Mouse (Mus musculus): ENCODE results near the gene Senp7.

DNA sequence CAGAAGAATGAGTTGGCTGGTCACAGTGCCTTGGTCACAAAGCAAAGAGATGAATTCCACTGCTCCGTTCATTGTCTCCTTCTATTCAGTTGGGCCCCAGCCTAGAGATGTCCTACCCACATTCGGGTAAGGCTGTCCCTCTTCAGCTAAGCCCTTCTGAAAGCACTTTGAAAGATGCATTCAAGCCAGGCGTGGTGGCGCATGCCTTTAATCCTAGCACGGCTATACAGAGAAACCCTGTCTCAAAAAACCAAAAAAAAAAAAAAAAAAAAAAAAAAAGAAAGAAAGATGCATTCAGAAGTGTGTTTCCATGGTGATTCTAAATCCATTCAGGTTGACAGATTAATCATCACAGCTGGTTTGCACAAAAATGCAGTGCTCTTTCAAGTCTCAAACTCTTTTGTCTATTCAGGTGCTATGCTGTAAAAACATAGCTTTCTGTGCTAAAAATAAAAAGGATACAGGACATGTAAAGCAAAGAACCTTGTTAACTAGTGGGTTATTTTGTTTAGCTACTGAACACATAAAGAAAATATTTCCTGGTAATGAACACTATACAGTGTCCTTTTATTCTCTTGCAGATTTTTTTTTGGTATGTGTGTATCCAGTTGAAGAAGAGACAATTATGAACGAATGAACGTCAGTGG, 8.9 kb downstream of the Senp7 start:
- TF ChIP-seq CTCF (IDR thresholded peaks at IDR 0.05; ENCODE audit: low read depth, low read length) (no peak), POLR2A (IDR thresholded peaks at IDR 0.05; ENCODE audit: extremely low read depth, insufficient read depth, low read length) (no peak)
